Mouse (Mus musculus) embryonic fibroblast, embryonic 13.5 days (primary cell): ENCODE measurements around the gene Atf7. TPM values are rescaled to one million over a fixed set of nuclear protein-coding genes. Genes with fewer than 3 reads are reported as not detected.
"Not testable (repeated sequence)": the region's sequence is repeated elsewhere in the genome, so short reads cannot be mapped to it uniquely, and the experiment has no call there.

ENCODE experiments used
- H3K27ac ChIP-seq: 2 replicates; pipeline ENCODE4 v1.5.1; 2012; ENCODE audit warnings: low read length, control low read depth, inconsistent platforms; ENCODE audit not compliant: insufficient read depth
- H3K4me1 ChIP-seq: 2 replicates; pipeline ENCODE4 v1.6.1; 2011; ENCODE audit warnings: low read length; ENCODE audit not compliant: control insufficient read depth, insufficient read depth
- H3K4me3 ChIP-seq: 2 replicates; pipeline ENCODE4 v1.5.1; 2011; ENCODE audit warnings: mild to moderate bottlenecking, control low read depth, low read length; ENCODE audit not compliant: insufficient read depth
- CTCF ChIP-seq: IDR thresholded peaks from 2 replicates; pipeline ENCODE4 v1.5.1; 2011; ENCODE audit warnings: mild to moderate bottlenecking, control low read depth, low read length, moderate library complexity, borderline replicate concordance; ENCODE audit not compliant: insufficient read depth
- POLR2A ChIP-seq: IDR thresholded peaks from 2 replicates; pipeline ENCODE4 v1.6.1; 2011; ENCODE audit warnings: low read depth, mild to moderate bottlenecking, control low read depth, low read length, moderate library complexity
- polyA plus RNA-seq: library from polyadenylated mRNA; stranded (reverse); fragments of >200 nt; gene quantifications from 2 replicates; pipeline ENCODE4 v1.2.4, GENCODE M21; 2011; ENCODE audit warnings: low read depth; ENCODE audit not compliant: missing spikeins, insufficient read length

Atf7 gene
- polyA plus RNA-seq, 1 experiment = 68.7 TPM

- Histone ChIP-seq H3K4me1 (peaks cover 9% of the 10 kb centered on the region), H3K4me3 (no peak overlapping the region), H3K27ac (peak overlapping the region; percentile 90)
- TF ChIP-seq CTCF (no peak), POLR2A (no peak)
Observed at GRCm38 (mm10) chr15:102657926-102658381, 32.7 kb upstream of the Atf7 start.

GRCm38 (mm10) chr15:102656658-102657057 is 31.4 kb upstream of the Atf7 start:
- H3K4me1 ChIP-seq = peaks cover 9% of the 10 kb centered on the region
- peak overlapping the region; percentile 90 for H3K27ac ChIP-seq
- no peak overlapping the region for H3K4me3 ChIP-seq
- no peak for TF ChIP-seq CTCF
- peak; percentile 26; the same call in 1 of the 2 replicates for TF ChIP-seq POLR2A

GRCm38 (mm10) chr15:102651928-102652660 is 26.8 kb upstream of the Atf7 start:
- not testable (repeated sequence) for H3K4me1 ChIP-seq, H3K27ac ChIP-seq, H3K4me3 ChIP-seq

- Histone ChIP-seq H3K4me1 (peaks cover 2% of the 10 kb centered on the region; the same call in 1 of the 2 replicates), H3K4me3 (no peak overlapping the region), H3K27ac (no peak overlapping the region)
- TF ChIP-seq CTCF (no peak), POLR2A (no peak)
Observed at GRCm38 (mm10) chr15:102651107-102651506, 25.8 kb upstream of the Atf7 start.

- Histone ChIP-seq H3K4me3 (no peak overlapping the region), H3K4me1 (no peaks in the 10 kb centered on the region), H3K27ac (no peak overlapping the region)
- TF ChIP-seq POLR2A (no peak), CTCF (no peak)
Observed at GRCm38 (mm10) chr15:102635817-102636216, 10.6 kb upstream of the Atf7 start.

- Histone ChIP-seq H3K27ac (no peak overlapping the region), H3K4me1 (no peaks in the 10 kb centered on the region), H3K4me3 (no peak overlapping the region)
- TF ChIP-seq POLR2A = no peak
- TF ChIP-seq CTCF = no peak
Observed at GRCm38 (mm10) chr15:102634684-102635083, 9.4 kb upstream of the Atf7 start.

GRCm38 (mm10) chr15:102625687-102626055 is 407 bp upstream of the Atf7 start:
- no peak for TF ChIP-seq CTCF
- no peak for TF ChIP-seq POLR2A
- no peak overlapping the region for H3K27ac ChIP-seq

GRCm38 (mm10) chr15:102624291-102624969 is 834 bp downstream of the Atf7 start:
- Histone ChIP-seq H3K4me3 (peak overlapping the region; percentile 97), H3K4me1 (no peaks in the 10 kb centered on the region), H3K27ac (peak overlapping the region; percentile 48; the same call in 1 of the 2 replicates)
- TF ChIP-seq CTCF (no peak), POLR2A (no peak; the same call in 1 of the 2 replicates)

More at GRCm38 (mm10) chr15:102625687-102626055, 407 bp upstream of the Atf7 start:
- Histone ChIP-seq H3K4me1 (no peaks in the 10 kb centered on the region), H3K4me3 (peak overlapping the region; percentile 66)

GRCm38 (mm10) chr15:102623121-102623520 is 2.1 kb downstream of the Atf7 start:
- no peak overlapping the region for H3K4me3 ChIP-seq
- no peak overlapping the region for H3K27ac ChIP-seq
- H3K4me1 ChIP-seq = no peaks in the 10 kb centered on the region
- TF ChIP-seq POLR2A = no peak
- no peak for TF ChIP-seq CTCF

GRCm38 (mm10) chr15:102622536-102622935 is 2.7 kb downstream of the Atf7 start:
- Histone ChIP-seq H3K27ac (no peak overlapping the region), H3K4me3 (no peak overlapping the region), H3K4me1 (no peaks in the 10 kb centered on the region)
- TF ChIP-seq POLR2A (no peak), CTCF (no peak)

- H3K27ac ChIP-seq = no peak overlapping the region
- H3K4me1 ChIP-seq = no peaks in the 10 kb centered on the region
- TF ChIP-seq CTCF = no peak
- no peak for TF ChIP-seq POLR2A
- no peak overlapping the region for H3K4me3 ChIP-seq
Observed at GRCm38 (mm10) chr15:102620765-102621164, 4.5 kb downstream of the Atf7 start.
